Comparison of ENCODE assay signal across 8 mouse cellular contexts in genomic region chr10:116330458-116330857, GRCm38 (mm10). TPM values are rescaled to one million over a fixed set of nuclear protein-coding genes. Genes with fewer than 3 reads are reported as not detected.
DNase-seq lines count a peak whose midpoint lies in the region; ATAC-seq and TF ChIP-seq lines count a peak whose summit lies in the region.

No protein-coding gene starts in this region.

- ATAC-seq in limb, embryonic 11.5 days (ENCODE audit: insufficient number of reproducible peaks, low FRiP score, low TSS enrichment, low read depth) = no peak
- ATAC-seq in midbrain, embryonic 16.5 days = peak; percentile 75

- TF ChIP-seq EP300 in heart, adult 2 months (IDR thresholded peaks at IDR 0.05; ENCODE audit: insufficient read depth, low read depth, low read length) = peak; percentile 68; the same call in 1 of the 2 replicates

- H3K4me1 ChIP-seq in heart, adult 2 months (ENCODE audit: control insufficient read depth, insufficient read depth, low read length) = no peaks in the 10 kb centered on the region
- H3K4me1 ChIP-seq in limb, embryonic 11.5 days (ENCODE audit: control insufficient read depth, insufficient read depth, low read length) = no peaks in the 10 kb centered on the region; the same call in 1 of the 2 replicates
- peaks cover 7% of the 10 kb centered on the region; the same call in 1 of the 2 replicates for H3K4me1 ChIP-seq in midbrain, embryonic 16.5 days (ENCODE audit: control insufficient read depth, insufficient read depth, low read length)

- TF ChIP-seq CTCF in heart, adult 2 months (IDR thresholded peaks at IDR 0.05) = peak; percentile 93

- H3K36me3 ChIP-seq in heart, adult 2 months (ENCODE audit: control insufficient read depth, insufficient read depth, low read length) = peaks cover 8% of the 10 kb centered on the region
- no peaks in the 10 kb centered on the region for H3K36me3 ChIP-seq in limb, embryonic 11.5 days (ENCODE audit: control insufficient read depth, insufficient read depth, low read length)
- no peaks in the 10 kb centered on the region for H3K36me3 ChIP-seq in midbrain, embryonic 16.5 days (ENCODE audit: control insufficient read depth, insufficient read depth, low read length)
- no peaks in the 10 kb centered on the region for H3K36me3 ChIP-seq in splenic B cell, adult 2 months (ENCODE audit: control insufficient read depth, insufficient read depth, low read length, poor library complexity, severe bottlenecking)

- 23% methylated on average over 5 of the region's 5 CpGs for whole genome bisulfite sequencing in heart, adult 2 months
- 14% methylated on average over 5 of the region's 5 CpGs for WGBS in limb, embryonic 11.5 days
- 7% methylated on average over 5 of the region's 5 CpGs for WGBS in midbrain, embryonic 16.5 days

- H3K9me3 ChIP-seq in limb, embryonic 11.5 days (ENCODE audit: control insufficient read depth, low read length) = no peaks in the 10 kb centered on the region
- no peaks in the 10 kb centered on the region for H3K9me3 ChIP-seq in midbrain, embryonic 16.5 days (replicated peaks; ENCODE audit: control insufficient read depth, low read length, poor library complexity, severe bottlenecking)

- H3K79me2 ChIP-seq in heart, adult 2 months (replicated peaks; ENCODE audit: control insufficient read depth, insufficient read depth, low read length) = no peaks in the 10 kb centered on the region

- H3K9ac ChIP-seq in heart, adult 2 months (ENCODE audit: low read depth, low read length) = no peak overlapping the region
- no peak overlapping the region for H3K9ac ChIP-seq in limb, embryonic 11.5 days (ENCODE audit: low read length)
- H3K9ac ChIP-seq in midbrain, embryonic 16.5 days (ENCODE audit: low read depth, low read length) = no peak overlapping the region

- no peaks in the 10 kb centered on the region for H3K27me3 ChIP-seq in heart, adult 2 months (ENCODE audit: control insufficient read depth, insufficient read depth, low read length)
- H3K27me3 ChIP-seq in limb, embryonic 11.5 days (ENCODE audit: control insufficient read depth, insufficient read depth, low read length) = no peaks in the 10 kb centered on the region
- H3K27me3 ChIP-seq in midbrain, embryonic 16.5 days (ENCODE audit: control insufficient read depth, insufficient read depth, low read depth, low read length) = no peaks in the 10 kb centered on the region
- no peaks in the 10 kb centered on the region for H3K27me3 ChIP-seq in splenic B cell, adult 2 months (ENCODE audit: control insufficient read depth, insufficient read depth, low read length, poor library complexity, severe bottlenecking)

- peak; percentile 27 to 46 for DNase-seq in urinary bladder, adult 18-20 months (ENCODE audit: low spot score in 2 of 2)
- no peak for DNase-seq in urinary bladder, adult 2 months (ENCODE audit: low spot score)
- peak; percentile 77 for DNase-seq in embryo, embryonic 11.5 days (ENCODE audit: low read depth, low spot score)
- DNase-seq in heart, adult 2 months = peak; percentile 52 to 61
- peak; percentile 32 to 66 for DNase-seq in kidney, adult 8-10 months
- peak; percentile 85 for DNase-seq in limb, embryonic 11.5 days (ENCODE audit: low spot score)
- peak; percentile 79 for DNase-seq in splenic B cell, adult 2 months (ENCODE audit: low read depth, low spot score)

- peak overlapping the region; percentile 37; the same call in 1 of the 2 replicates for H3K4me2 ChIP-seq in limb, embryonic 11.5 days (ENCODE audit: low read depth, severe bottlenecking)
- peak overlapping the region; percentile 44 for H3K4me2 ChIP-seq in midbrain, embryonic 16.5 days (ENCODE audit: low read length)

- H3K4me3 ChIP-seq in heart, adult 2 months = no peak overlapping the region
- no peak overlapping the region for H3K4me3 ChIP-seq in limb, embryonic 11.5 days (ENCODE audit: low read depth, low read length)
- no peak overlapping the region; the same call in 1 of the 2 replicates for H3K4me3 ChIP-seq in midbrain, embryonic 16.5 days (ENCODE audit: low read depth, low read length)

- no peak for TF ChIP-seq POLR2A in heart, adult 2 months (IDR thresholded peaks at IDR 0.05; ENCODE audit: insufficient read depth, low read depth, low read length)

- no peak overlapping the region for H3K27ac ChIP-seq in heart, adult 2 months
- no peak overlapping the region for H3K27ac ChIP-seq in limb, embryonic 11.5 days (replicated peaks; ENCODE audit: low read depth, low read length)
- no peak overlapping the region for H3K27ac ChIP-seq in midbrain, embryonic 16.5 days (ENCODE audit: low read length)

- intact Hi-C loops in heart, adult 2 months (cut with DNase I) = loop anchor here (1.0 to 10.0 kb wide), 4 partner anchors 142 to 562 kb away; partner anchors contain the start of genes Cnot2 and Kcnmb4

RNA-seq across cellular contexts. Expression of gene Ptprb, which starts 55.1 kb away (rescaled TPM):
- polyA plus RNA-seq in urinary bladder, adult 2 months (2012; rRNA removed) = 9.5 and 14.5 TPM in 2 replicates
- 10 to 100 TPM; 63.1 to 66.3 TPM for total RNA-seq in heart, adult 2 months (2021)
- 14.8 and 25.1 TPM in 2 replicates for polyA plus RNA-seq in heart, adult 2 months (2012; rRNA removed)
- 1.8 and 2.8 TPM in 2 replicates for polyA plus RNA-seq in limb, embryonic 11.5 days (2014; fragmentation: Nextera tagmentation; extraction: Ambion mirVana)
- polyA plus RNA-seq in midbrain, embryonic 16.5 days (2015; fragmentation: Nextera tagmentation; extraction: Ambion mirVana) = 3.4 and 3.5 TPM in 2 replicates
